Mouse (Mus musculus) left cerebral cortex, postnatal 4 days (tissue): ENCODE measurements around the gene Trip4. TPM values are rescaled to one million over a fixed set of nuclear protein-coding genes. Genes with fewer than 3 reads are reported as not detected.
A peak's percentile ranks its signal among the peaks of the same experiment; 100 is the strongest.

ENCODE experiments used
- DNase-seq: peaks from one replicate; pipeline ENCODE4 v3.0.0-alpha.2; 2022
- intact Hi-C: fragments of 180-260 bp; cut with DNase I; formaldehyde crosslinking; loops from one replicate; pipeline ENCODE4 v1.15.1; 2025
- total RNA-seq, 2 experiments: library from RNA; stranded (reverse); gene quantifications; 2 replicates each; pipeline ENCODE4 v1.2.3; 2021

The Trip4 gene
- total RNA-seq, 2 experiments from 2014 or later = 35.8 to 41.2 TPM

DNA sequence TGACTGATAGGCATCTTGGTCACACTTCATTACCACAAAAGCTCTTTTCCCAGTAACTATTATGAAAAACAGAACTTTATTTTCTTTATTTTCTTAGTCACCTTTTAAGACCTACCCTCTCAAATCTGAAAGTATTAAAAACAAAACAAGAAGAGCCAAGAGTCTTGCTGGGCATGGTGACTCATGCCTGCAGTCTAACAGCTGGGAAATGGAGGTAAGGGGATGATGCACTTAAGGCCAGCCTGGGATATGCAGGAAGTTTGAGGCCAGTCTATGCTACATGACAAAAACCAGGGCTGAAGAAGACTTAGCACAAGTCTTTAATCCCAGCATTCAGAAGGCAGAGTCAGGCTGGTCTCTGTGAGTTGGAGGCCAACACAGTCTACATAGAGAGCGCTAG, 68.8 kb downstream of the Trip4 start:
- intact Hi-C loops = no loop called here

DNA sequence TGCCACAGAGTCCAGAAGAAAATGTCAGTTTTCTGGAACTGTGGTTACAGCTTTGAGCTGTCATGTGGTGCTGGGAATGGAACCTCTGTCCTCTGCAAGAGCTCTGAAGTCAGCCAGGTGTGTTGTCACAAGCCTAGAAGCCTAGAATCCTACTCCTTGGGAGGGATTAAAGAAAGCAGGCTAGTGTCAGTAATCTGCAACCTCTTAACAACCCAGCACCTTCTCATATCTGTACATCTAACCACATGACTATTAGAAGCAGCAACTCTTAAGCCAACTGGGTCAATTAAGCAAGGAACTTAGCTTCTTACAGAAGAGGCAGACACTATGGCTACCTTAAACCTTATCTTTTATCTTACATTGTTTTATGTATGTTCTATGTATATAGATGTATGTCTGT, 71.7 kb downstream of the Trip4 start:
- DNase-seq = no peak
- intact Hi-C loops = no loop called here

More for the DNA sequence above, 68.8 kb downstream of the Trip4 start:
- DNase-seq = no peak

DNA sequence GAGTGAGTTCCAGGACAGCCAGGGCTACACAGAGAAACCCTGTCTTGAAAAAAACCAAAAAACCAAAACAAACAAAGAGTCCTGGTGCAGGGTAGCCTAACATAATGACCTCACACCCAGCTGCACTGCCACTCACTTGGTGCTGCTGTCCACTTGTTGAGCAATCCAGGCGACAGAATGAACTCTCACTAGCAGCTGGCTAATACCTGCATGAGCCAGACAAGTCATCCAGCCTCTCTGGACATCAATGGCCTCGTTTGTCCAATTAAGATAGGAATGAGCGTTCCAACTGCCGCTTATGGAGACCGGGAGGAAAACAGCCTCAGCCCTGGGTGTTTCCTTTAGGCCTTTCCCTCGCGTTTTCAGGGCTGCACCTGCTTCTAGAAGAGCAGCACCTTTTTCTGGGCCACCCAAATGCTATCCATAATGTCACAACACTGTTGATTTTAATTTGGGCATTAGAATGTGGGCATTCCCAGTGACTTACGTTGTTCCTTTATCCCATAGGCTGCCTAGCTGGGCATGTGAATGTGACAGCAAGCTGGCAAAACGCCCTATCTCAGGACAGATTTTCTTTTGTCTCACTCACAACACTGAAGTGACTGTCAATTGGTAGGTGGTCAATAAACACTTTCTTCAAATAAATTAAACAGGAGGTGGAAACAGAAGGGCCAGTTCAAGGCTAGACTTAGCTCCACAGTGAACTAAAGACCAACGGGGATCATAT, 73.8 kb downstream of the Trip4 start:
- intact Hi-C loops = no loop called here
- peak; percentile 12 for DNase-seq

GRCm38 (mm10) chr9:65833640-65834039, 75.0 kb downstream of the Trip4 start:
- intact Hi-C loops = no loop called here
- DNase-seq = no peak

GRCm38 (mm10) chr9:65833230-65833629, 75.4 kb downstream of the Trip4 start:
- no peak for DNase-seq
- intact Hi-C loops = no loop called here

GRCm38 (mm10) chr9:65832041-65832440, 76.6 kb downstream of the Trip4 start:
- DNase-seq = no peak
- intact Hi-C loops = no loop called here

- intact Hi-C loops = no loop called here
- DNase-seq = no peak
Measured at GRCm38 (mm10) chr9:65831164-65831563, 77.4 kb downstream of the Trip4 start.

- intact Hi-C loops = no loop called here
- DNase-seq = no peak
Measured at GRCm38 (mm10) chr9:65830255-65830654, 78.3 kb downstream of the Trip4 start.

GRCm38 (mm10) chr9:65829410-65829809, 79.2 kb downstream of the Trip4 start:
- intact Hi-C loops = loop anchor here (5.0 to 10.0 kb wide), 3 partner anchors 47 to 132 kb away; no protein-coding TSS in a partner anchor
- peak; percentile 12 for DNase-seq

DNA sequence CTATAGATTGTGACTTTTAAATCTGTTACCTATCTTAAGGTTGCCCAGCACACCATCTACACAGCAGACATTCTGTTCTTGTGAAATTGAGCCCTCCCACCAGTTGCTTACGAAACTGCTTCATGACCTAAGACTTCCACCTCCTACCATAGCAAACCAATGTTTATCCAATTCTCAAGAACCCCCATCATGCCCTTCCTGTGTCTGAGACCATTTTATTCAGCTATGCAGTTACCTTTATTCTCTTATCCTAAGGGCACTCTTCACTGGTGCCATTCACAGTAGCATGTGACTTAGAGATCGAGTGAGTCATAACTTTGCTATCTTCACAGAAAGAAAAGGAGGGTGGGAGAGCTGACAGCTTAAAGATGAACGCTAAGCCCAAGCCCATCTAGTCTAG, 80.1 kb downstream of the Trip4 start:
- intact Hi-C loops = loop anchor here (5.0 to 10.0 kb wide), 3 partner anchors 46 to 131 kb away; no protein-coding TSS in a partner anchor
- no peak for DNase-seq

DNA sequence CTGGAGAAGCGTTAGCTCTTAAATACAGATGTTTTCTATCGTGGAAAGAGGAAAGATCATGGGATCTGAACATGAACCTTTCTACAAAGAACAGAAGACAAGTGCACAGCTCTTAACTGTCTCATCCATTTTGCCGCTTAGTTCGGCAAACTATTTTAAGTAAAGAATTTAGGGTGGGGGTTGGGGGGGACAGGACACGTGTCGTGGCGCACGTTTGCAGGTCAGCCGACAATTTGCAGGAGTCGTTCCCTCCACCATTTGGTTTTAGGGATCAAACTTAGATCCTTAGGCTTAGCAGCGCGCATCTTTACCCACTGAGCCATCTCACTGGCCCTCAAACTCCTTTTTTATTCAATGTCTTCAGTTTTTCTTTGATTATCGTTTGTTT, 80.6 kb downstream of the Trip4 start:
- no peak for DNase-seq
- intact Hi-C loops = loop anchor here (5.0 to 10.0 kb wide), 3 partner anchors 46 to 131 kb away; no protein-coding TSS in a partner anchor

GRCm38 (mm10) chr9:65827344-65828015, 81.1 kb downstream of the Trip4 start, which contains the start of gene Zfp609:
TSS of gene Zfp609 (minus strand) at chr9:65827564.
- peak; percentile 95 for DNase-seq

GRCm38 (mm10) chr9:65826588-65827343, 81.8 kb downstream of the Trip4 start:
- peak; percentile 25 for DNase-seq
- intact Hi-C loops = loop anchor here (5.0 to 10.0 kb wide), 3 partner anchors 44 to 129 kb away; no protein-coding TSS in a partner anchor

More at GRCm38 (mm10) chr9:65827344-65828015, 81.1 kb downstream of the Trip4 start, which contains the start of gene Zfp609:
- intact Hi-C loops = loop anchor here (5.0 to 10.0 kb wide), 3 partner anchors 45 to 130 kb away; no protein-coding TSS in a partner anchor

DNA sequence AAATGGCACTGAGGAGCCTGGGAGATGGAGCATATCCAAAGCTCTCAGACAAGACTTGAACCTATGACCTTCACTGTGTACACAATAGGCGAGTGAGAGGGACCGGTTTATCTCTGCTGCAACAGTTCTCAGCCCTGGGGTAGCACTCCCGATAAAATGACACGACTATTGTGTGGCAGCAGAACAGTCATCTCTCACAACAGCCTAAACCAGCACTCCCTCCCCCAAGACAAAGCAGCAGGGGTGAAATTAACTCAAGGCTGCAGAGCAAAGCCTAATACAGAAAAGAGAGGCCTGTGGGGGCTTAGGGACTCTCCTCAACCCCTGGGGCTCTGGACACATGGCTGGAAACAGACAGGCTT, 82.4 kb downstream of the Trip4 start:
- DNase-seq = peak; percentile 10
- intact Hi-C loops = loop anchor here (5.0 to 10.0 kb wide), 3 partner anchors 44 to 129 kb away; no protein-coding TSS in a partner anchor

- intact Hi-C loops = loop anchor here (10.0 kb wide), 1 partner anchor 59 kb away; no protein-coding TSS in a partner anchor
- peak; percentile 9 for DNase-seq
Measured at GRCm38 (mm10) chr9:65823716-65824462, 84.7 kb downstream of the Trip4 start.

- intact Hi-C loops = loop anchor here (10.0 kb wide), 1 partner anchor 57 kb away; no protein-coding TSS in a partner anchor
- DNase-seq = no peak
Measured at GRCm38 (mm10) chr9:65822011-65822410, 86.6 kb downstream of the Trip4 start.

DNA sequence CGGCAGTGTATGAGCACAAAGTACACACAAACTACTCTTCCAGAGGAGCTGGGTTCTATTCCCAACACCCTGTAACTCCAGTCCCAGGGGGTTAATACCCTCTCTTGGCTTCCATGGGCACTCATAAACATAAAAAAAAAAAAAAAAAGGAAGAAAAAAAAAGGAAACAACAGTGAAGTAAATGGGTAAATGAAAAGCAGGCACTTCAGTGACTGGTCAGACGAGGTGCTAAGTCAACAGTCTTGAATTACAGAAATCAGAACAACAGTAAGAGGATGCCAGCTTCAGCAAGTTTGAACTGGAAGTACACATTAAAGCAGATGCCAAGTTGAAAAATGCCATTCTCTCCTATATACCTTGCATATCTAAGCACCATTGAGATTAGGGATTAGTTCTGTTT, 88.3 kb downstream of the Trip4 start:
- DNase-seq = no peak
- intact Hi-C loops = loop anchor here (10.0 kb wide), 1 partner anchor 56 kb away; no protein-coding TSS in a partner anchor

GRCm38 (mm10) chr9:65818402-65818801, 90.2 kb downstream of the Trip4 start:
- intact Hi-C loops = no loop called here

GRCm38 (mm10) chr9:65812841-65813240, 95.8 kb downstream of the Trip4 start:
- intact Hi-C loops = no loop called here
- DNase-seq = no peak

More at GRCm38 (mm10) chr9:65818402-65818801, 90.2 kb downstream of the Trip4 start:
- DNase-seq = no peak

- no peak for DNase-seq
- intact Hi-C loops = no loop called here
Measured at GRCm38 (mm10) chr9:65811784-65812183, 96.8 kb downstream of the Trip4 start.
